Mouse (Mus musculus) kidney, postnatal 0 days (tissue): ENCODE measurements around the gene Cphx3. TPM values are rescaled to one million over a fixed set of nuclear protein-coding genes. Genes with fewer than 3 reads are reported as not detected.

Experiments used
- polyA plus RNA-seq: library from polyadenylated mRNA; unstranded; fragments of >200 nt; fragmentation: Nextera tagmentation; extraction: Ambion mirVana; gene quantifications from 2 replicates; pipeline ENCODE4 v1.2.1, GENCODE M21; 2015

Cphx3 gene
- polyA plus RNA-seq, 1 experiment from 2014 or later: 0.46 TPM

Other genes starting within 250 kb of the Cphx3 start
- gene Anxa11, start 240.1 kb upstream of the Cphx3 start, polyA plus RNA-seq: 83.7 and 95.6 TPM in 2 replicates
- gene Plac9a, start 179.2 kb upstream of the Cphx3 start, polyA plus RNA-seq: 1.6 and 1.7 TPM in 2 replicates
- gene Tmem254a, start 154.6 kb upstream of the Cphx3 start, polyA plus RNA-seq: 4.0 and 5.4 TPM in 2 replicates
- gene Cphx1, start 144.0 kb upstream of the Cphx3 start, polyA plus RNA-seq: not detected in 2 replicates
- gene Duxbl1, start 103.7 kb upstream of the Cphx3 start, polyA plus RNA-seq: 1.0 and 1.7 TPM in 2 replicates
- 58.2 and 63.5 TPM in 2 replicates for gene Gm9780, start 39.6 kb upstream of the Cphx3 start, polyA plus RNA-seq
- 68.1 and 76.8 TPM in 2 replicates for gene Tmem254c, start 14.9 kb upstream of the Cphx3 start, polyA plus RNA-seq
- not detected in 2 replicates for gene Cphx2, start 781 bp upstream of the Cphx3 start, polyA plus RNA-seq
- not detected in 2 replicates for gene Duxbl2, start 36.1 kb downstream of the Cphx3 start, polyA plus RNA-seq
- gene Plac9b, start 100.2 kb downstream of the Cphx3 start, polyA plus RNA-seq: 61.2 and 68.2 TPM in 2 replicates
- 49.9 and 53.6 TPM in 2 replicates for gene Tmem254b, start 124.7 kb downstream of the Cphx3 start, polyA plus RNA-seq
- gene Duxbl3, start 175.7 kb downstream of the Cphx3 start, polyA plus RNA-seq: 1.8 and 1.9 TPM in 2 replicates